Mouse (Mus musculus): ENCODE measurements around the gene Spice1.

Spice1 gene

DNA sequence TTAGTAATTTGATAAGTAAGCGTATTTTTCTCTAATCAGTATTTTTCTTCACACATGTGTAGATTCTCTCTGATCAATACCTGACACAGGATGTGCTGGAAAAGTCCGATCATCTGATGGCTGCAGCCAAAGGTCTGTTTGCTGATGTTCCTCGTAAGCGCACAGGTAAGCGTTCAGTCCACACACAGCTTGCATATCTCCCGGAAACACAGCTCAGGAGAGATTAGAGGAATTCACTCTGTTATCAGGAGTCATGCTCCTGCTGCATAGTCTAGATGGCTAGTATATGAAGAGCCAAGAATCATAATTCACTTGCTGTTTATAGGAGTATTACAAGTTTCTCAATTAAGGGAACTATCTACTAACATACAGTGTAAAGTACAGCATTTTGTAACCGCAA is 18.6 kb downstream of the Spice1 start:
- no peak for DNase-seq (ENCODE audit: low spot score in 2 of 2)

- DNase-seq (ENCODE audit: low spot score in 2 of 2) = no peak
Observed at GRCm38 (mm10) chr16:44375459-44375858, 28.5 kb downstream of the Spice1 start.

DNA sequence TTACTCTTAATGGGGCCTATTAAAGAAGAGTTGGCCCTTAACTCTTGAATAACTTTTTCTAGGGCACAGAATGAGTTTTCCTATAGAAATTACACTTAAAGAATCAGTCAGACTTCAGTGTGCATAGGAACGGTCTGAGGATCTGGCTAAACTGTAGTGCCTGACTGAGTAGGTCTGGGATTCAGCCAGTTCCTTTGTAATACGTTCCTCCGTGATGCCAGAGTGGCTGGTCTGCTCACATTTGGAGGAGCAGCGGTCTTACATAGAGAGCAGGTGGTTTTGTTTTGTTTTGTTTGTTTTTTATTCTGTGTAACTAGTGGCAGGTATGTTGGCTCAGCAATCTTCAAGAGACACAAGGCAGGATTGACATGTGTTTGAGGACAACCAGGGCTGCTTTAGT is 33.1 kb downstream of the Spice1 start:
- no peak for DNase-seq (ENCODE audit: low spot score in 2 of 2)

- DNase-seq (ENCODE audit: low spot score in 2 of 2) = no peak
Observed at GRCm38 (mm10) chr16:44381578-44381977, 34.7 kb downstream of the Spice1 start.

GRCm38 (mm10) chr16:44383549-44383948 is 36.6 kb downstream of the Spice1 start:
- DNase-seq (ENCODE audit: low spot score in 2 of 2) = no peak

DNA sequence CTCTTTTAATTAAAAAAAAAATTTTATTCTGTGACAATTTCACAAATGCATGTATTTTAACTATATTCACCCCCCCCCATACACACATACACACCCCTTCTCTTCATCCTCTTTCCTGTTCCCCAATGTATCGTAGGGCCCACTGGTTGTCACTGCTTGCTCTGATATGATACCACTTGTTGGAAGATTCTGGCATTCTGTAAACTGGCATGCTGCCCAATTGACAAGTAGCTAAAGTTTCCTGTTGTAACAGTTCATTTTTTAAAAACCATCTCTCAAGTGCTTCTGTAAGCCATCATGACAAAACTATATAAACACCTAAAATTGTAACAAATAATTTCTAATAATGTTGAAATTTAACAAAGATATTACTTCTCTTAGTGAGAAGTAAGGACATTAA is 37.3 kb downstream of the Spice1 start:
- DNase-seq (ENCODE audit: low spot score in 2 of 2) = no peak

DNA sequence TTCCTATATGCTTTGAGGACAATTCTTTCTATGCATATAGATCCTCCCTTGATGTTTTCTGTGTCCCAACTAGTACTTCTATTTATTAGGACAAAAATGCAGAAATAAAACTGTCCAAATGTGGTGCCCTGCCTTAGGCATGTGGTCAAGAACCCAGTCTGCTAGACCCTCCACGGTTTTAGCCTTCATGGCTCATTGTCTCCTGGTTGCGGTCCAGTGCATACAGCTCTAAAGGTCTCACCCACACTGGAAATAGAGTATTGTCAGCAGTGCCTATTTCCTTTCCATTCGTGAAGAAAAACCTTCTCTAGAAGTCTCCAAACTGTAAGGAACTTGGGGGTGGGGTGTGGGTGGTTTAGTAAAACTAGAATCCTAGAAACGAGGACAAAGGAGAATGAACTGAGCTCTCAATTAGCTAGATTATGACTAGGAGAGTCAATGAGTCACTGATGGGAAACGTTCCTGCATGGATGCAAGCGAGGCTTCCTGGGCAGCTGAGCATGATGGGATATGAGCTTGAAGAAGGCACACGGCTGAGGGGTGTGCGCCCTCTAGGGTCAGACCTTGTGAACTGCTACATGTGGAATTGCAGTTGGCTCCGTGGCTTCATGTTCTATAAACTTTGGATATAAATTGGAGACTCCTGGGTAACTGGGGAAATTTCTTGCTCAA is 45.1 kb downstream of the Spice1 start:
- DNase-seq (ENCODE audit: low spot score in 2 of 2) = peak; percentile 55 to 68

- peak; percentile 85 to 86 for DNase-seq (ENCODE audit: low spot score in 2 of 2)
Observed at GRCm38 (mm10) chr16:44394577-44395243, 47.8 kb downstream of the Spice1 start, which contains the start of gene Cfap44. Cfap44 (plus strand) TSS chr16:44394796.

- no peak for DNase-seq (ENCODE audit: low spot score in 2 of 2)
Observed at GRCm38 (mm10) chr16:44404933-44405332, 58.0 kb downstream of the Spice1 start.

DNA sequence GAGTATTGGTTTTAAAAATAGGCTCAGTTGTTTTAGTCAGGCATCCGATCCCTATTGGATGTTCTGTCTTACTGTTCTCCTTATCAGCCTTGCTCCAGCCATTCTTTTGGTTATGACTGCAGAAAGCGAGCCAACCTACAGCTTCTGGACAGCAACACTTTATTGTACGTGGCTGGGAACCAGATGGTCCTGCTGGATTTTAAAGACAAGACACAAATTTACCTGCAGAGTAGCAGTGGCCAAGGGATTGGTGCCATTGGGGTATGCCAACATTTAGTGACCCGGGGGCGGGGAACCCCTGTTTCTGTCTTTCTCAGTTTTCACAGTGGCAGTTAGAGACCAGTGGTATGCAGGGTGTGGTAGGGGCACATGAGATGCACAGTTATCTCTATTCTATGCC is 60.3 kb downstream of the Spice1 start:
- no peak for DNase-seq (ENCODE audit: low spot score in 2 of 2)

- DNase-seq (ENCODE audit: low spot score in 2 of 2) = no peak
Observed at GRCm38 (mm10) chr16:44408290-44408689, 61.4 kb downstream of the Spice1 start.

DNA sequence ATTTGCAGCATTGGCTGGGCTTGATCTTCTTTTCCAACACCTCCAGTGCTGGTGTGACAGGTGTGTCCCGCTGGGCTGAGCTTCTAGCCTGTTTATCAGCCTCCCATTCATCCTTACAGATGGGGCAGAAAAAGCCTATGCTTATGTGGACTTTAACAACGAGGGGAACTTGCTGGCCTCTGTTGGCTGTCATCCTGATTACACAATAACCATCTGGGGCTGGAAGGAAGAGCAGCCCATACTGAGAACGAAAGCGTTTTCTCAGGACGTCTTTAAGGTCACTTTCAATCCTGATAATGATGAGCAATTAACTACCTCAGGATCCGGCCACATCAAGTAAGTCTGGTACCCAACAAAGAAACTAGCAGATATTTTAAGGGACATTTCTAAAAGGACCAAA is 63.3 kb downstream of the Spice1 start:
- DNase-seq (ENCODE audit: low spot score in 2 of 2) = no peak

GRCm38 (mm10) chr16:44417596-44417995 is 70.7 kb downstream of the Spice1 start:
- DNase-seq (ENCODE audit: low spot score in 2 of 2) = no peak

DNA sequence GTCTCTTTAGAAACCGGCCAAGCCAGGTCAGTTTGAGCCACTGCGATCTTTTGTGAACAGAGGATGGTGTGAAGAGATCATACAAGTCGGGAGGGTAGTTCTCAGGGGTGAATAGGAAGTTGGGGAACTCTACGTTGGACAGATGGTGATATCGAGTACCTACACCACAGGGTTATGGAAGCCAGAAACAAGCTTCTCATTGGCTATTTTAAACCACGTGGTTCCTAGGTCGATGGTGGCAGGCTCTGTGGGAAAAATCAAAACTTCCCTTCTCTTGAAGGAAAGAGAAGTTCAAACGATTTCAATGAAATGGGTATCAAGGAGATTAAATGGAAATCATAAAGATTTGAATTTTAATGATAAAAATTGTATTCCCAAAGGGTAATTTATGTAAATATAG is 74.8 kb downstream of the Spice1 start:
- DNase-seq (ENCODE audit: low spot score in 2 of 2) = no peak

- peak; percentile 50 to 54 for DNase-seq (ENCODE audit: low spot score in 2 of 2)
Observed at GRCm38 (mm10) chr16:44423499-44423898, 76.6 kb downstream of the Spice1 start.

DNA sequence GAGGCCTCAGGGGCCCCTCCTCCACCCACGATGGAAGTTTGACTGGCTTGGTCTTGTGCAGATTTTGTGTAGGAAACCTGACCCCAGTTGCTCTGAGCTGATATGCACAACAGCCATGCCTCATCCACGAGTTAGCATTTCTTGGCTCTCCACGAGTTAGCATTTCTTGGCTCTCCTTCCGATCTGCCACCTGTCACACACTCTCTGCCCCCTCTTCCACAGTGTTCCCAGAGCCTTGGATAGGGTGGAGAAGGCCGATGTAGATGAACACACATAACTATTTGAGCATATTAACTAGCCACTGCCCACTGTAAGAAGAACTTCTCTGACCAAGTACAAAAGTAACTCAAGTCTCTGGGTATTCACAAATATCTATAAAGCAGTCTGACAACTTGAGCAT is 81.5 kb downstream of the Spice1 start:
- no peak for DNase-seq (ENCODE audit: low spot score in 2 of 2)

GRCm38 (mm10) chr16:44430021-44430420 is 83.1 kb downstream of the Spice1 start:
- no peak for DNase-seq (ENCODE audit: low spot score in 2 of 2)

- no peak for DNase-seq (ENCODE audit: low spot score in 2 of 2)
Observed at GRCm38 (mm10) chr16:44434931-44435330, 88.0 kb downstream of the Spice1 start.

GRCm38 (mm10) chr16:44435481-44435880 is 88.6 kb downstream of the Spice1 start:
- DNase-seq (ENCODE audit: low spot score in 2 of 2) = no peak

All from frontal cortex, postnatal 14 days (tissue).